Mouse (Mus musculus) lung, postnatal 10 days (tissue): ENCODE data around the gene Nat9.

Experiments used
- DNase-seq: peaks from one replicate; pipeline ENCODE4 v3.0.0; 2021

Nat9 gene

GRCm38 (mm10) chr11:115173549-115174339 is 13.9 kb downstream of the Nat9 start:
- DNase-seq: peak; percentile 48

GRCm38 (mm10) chr11:115172825-115173287 is 14.8 kb downstream of the Nat9 start:
- peak; percentile 65 for DNase-seq

- no peak for DNase-seq
These were observed 16.5 kb downstream of the Nat9 start for GRCm38 (mm10) chr11:115171125-115171524.

GRCm38 (mm10) chr11:115169430-115169829 is 18.2 kb downstream of the Nat9 start:
- no peak for DNase-seq

- DNase-seq: no peak
These were observed 19.9 kb downstream of the Nat9 start for GRCm38 (mm10) chr11:115167631-115168249.

GRCm38 (mm10) chr11:115166776-115167175 is 20.9 kb downstream of the Nat9 start:
- DNase-seq: no peak

GRCm38 (mm10) chr11:115164976-115165374 is 22.7 kb downstream of the Nat9 start:
- DNase-seq: peak; percentile 62

- DNase-seq: no peak
These were observed 23.2 kb downstream of the Nat9 start for GRCm38 (mm10) chr11:115164341-115164975.

- DNase-seq: peak; percentile 55
These were observed 24.0 kb downstream of the Nat9 start for GRCm38 (mm10) chr11:115163568-115164150.

GRCm38 (mm10) chr11:115162832-115163480 is 24.7 kb downstream of the Nat9 start, which contains the start of gene Slc9a3r1:
Gene Slc9a3r1, plus strand, starts transcription at chr11:115163341.
- DNase-seq: peak; percentile 99

GRCm38 (mm10) chr11:115162205-115162601 is 25.5 kb downstream of the Nat9 start:
- no peak for DNase-seq

GRCm38 (mm10) chr11:115161578-115162204 is 26.0 kb downstream of the Nat9 start:
- DNase-seq: no peak

GRCm38 (mm10) chr11:115160883-115161577 is 26.6 kb downstream of the Nat9 start:
- DNase-seq: peak; percentile 88

- DNase-seq: peak; percentile 87
These were observed 27.5 kb downstream of the Nat9 start for GRCm38 (mm10) chr11:115160016-115160797.

GRCm38 (mm10) chr11:115157933-115158719 is 29.5 kb downstream of the Nat9 start:
- DNase-seq: no peak

- DNase-seq: no peak
These were observed 32.5 kb downstream of the Nat9 start for GRCm38 (mm10) chr11:115155053-115155634.

- peak; percentile 82 for DNase-seq
These were observed 33.9 kb downstream of the Nat9 start for GRCm38 (mm10) chr11:115153699-115154292.

- no peak for DNase-seq
These were observed 34.6 kb downstream of the Nat9 start for GRCm38 (mm10) chr11:115153088-115153487.
